ENCODE assay signal across 9 mouse cellular contexts in the genomic region with DNA sequence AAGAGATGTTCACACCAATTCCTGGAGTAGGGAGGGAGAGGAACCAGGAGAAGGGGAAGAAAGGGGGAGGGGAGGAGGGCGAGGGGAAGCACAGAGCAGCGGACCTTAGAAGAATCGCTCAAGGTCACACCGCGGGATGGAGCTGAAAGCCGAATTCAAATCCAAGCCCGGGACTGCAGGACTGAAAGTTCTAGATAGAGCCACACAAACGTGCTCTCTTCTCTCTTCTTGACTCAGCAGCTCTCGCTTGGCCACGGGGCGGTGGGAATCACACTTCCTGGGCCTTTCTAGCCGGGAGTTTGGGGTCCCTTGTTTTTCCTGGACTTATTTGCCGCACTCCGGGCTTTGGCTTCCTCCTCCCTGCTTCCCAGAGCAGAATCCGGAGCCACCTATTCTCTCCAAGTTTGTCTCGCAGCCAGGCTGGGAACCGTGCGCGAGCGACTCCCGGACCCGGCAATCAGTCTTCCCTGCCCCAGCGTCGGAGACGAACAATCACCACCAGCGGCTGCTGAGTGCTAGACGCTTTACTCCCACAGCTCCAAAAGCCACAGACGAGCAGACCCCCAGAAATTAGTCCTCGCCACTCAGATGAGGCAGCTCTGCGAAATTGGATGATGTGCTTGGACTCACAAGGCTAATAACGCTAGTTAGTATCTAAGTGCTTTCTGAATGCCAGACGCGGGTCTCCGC. TPM values are rescaled to one million over a fixed set of nuclear protein-coding genes. Genes with fewer than 3 reads are reported as not detected.
DNase-seq lines count a peak whose midpoint lies in the region; ATAC-seq lines count a peak whose summit lies in the region.
"Had no signal": no experiment of that assay in that cellular context is flagged by ENCODE, and none has a peak within 500 bp of the region (broad histone marks: within the 10 kb centered on the region; RNA-seq: fewer than 3 reads in every experiment).

No protein-coding gene starts in this region.

- H3K36me3 ChIP-seq in erythroblast, embryonic 14.5 days (ENCODE audit: control insufficient read depth) = no peaks in the 10 kb centered on the region
- H3K36me3 ChIP-seq in limb, embryonic 13.5 days = no peaks in the 10 kb centered on the region
- no peaks in the 10 kb centered on the region for H3K36me3 ChIP-seq in neural tube, embryonic 15.5 days
- H3K36me3 ChIP-seq: G1E had no signal

- peak overlapping the region; percentile 86 for H3K4me2 ChIP-seq in limb, embryonic 13.5 days (replicated peaks)
- peak overlapping the region; percentile 87 for H3K4me2 ChIP-seq in neural tube, embryonic 15.5 days

- no peaks in the 10 kb centered on the region for H3K9me3 ChIP-seq in erythroblast, embryonic 14.5 days (ENCODE audit: control insufficient read depth, low read length)
- H3K9me3 ChIP-seq in limb, embryonic 13.5 days = no peaks in the 10 kb centered on the region
- H3K9me3 ChIP-seq in neural tube, embryonic 15.5 days (replicated peaks) = no peaks in the 10 kb centered on the region

- no peaks in the 10 kb centered on the region for H3K4me1 ChIP-seq in erythroblast, embryonic 14.5 days (ENCODE audit: control insufficient read depth)
- peaks cover 66% of the 10 kb centered on the region for H3K4me1 ChIP-seq in limb, embryonic 13.5 days
- peaks cover 65% of the 10 kb centered on the region for H3K4me1 ChIP-seq in neural tube, embryonic 15.5 days

- H3K27ac ChIP-seq in limb, embryonic 13.5 days = peak overlapping the region; percentile 92; the same call in 1 of the 2 replicates
- H3K27ac ChIP-seq in neural tube, embryonic 15.5 days (replicated peaks) = peak overlapping the region; percentile 94

- peak overlapping the region; percentile 87 for H3K9ac ChIP-seq in limb, embryonic 13.5 days
- H3K9ac ChIP-seq in neural tube, embryonic 15.5 days (replicated peaks) = peak overlapping the region; percentile 86

- peak overlapping the region; percentile 46 for H3K4me3 ChIP-seq in erythroblast, embryonic 14.5 days (replicated peaks)
- peak overlapping the region; percentile 72 for H3K4me3 ChIP-seq in limb, embryonic 13.5 days
- peak overlapping the region; percentile 68 for H3K4me3 ChIP-seq in neural tube, embryonic 15.5 days (replicated peaks)

- DNase-seq in A20 (ENCODE audit: low read depth, low spot score) = peak; percentile 11
- DNase-seq in embryo, embryonic 10 days (ENCODE audit: low spot score) = peak; percentile 52
- peak; percentile 58 for DNase-seq in heart, postnatal 4 days

- no peak for ATAC-seq in erythroblast, adult 5-6 weeks (replicated peaks; ENCODE audit: low FRiP score, poor library complexity, severe bottlenecking)
- ATAC-seq in limb, embryonic 13.5 days (ENCODE audit: low FRiP score, low read depth) = no peak
- ATAC-seq in neural tube, embryonic 15.5 days (ENCODE audit: low FRiP score) = 0 out of 2 replicates have a peak, but pooled peaks have one; percentile 5
- no peak for ATAC-seq in activated CD4-positive, CD25-positive, alpha-beta regulatory T cell, adult 4 months

- peaks cover 46% of the 10 kb centered on the region for H3K27me3 ChIP-seq in erythroblast, embryonic 14.5 days (ENCODE audit: control insufficient read depth)
- H3K27me3 ChIP-seq in limb, embryonic 13.5 days = peaks cover 20% of the 10 kb centered on the region
- H3K27me3 ChIP-seq in neural tube, embryonic 15.5 days (replicated peaks) = no peaks in the 10 kb centered on the region

- WGBS in limb, embryonic 13.5 days = under 1% methylated on average over 34 of the region's 34 CpGs
- WGBS in neural tube, embryonic 15.5 days = under 1% methylated on average over 34 of the region's 34 CpGs

RNA-seq across cellular contexts. Expression of a gene that starts 1.4 kb away (rescaled TPM):
- 0.01 TPM in 1 of 2 replicates, not detected in the other for polyA plus RNA-seq in erythroblast, embryonic 14.5 days (2012)
- total RNA-seq in erythroblast, adult 5-6 weeks (2015; ENCODE audit: low replicate concordance) = 4.4 TPM in 1 of 2 replicates, not detected in the other
- total RNA-seq in erythroblast, adult 5-6 weeks (2017; ENCODE audit: low replicate concordance) = not detected in 2 replicates
- 10 to 100 TPM; 30.4 to 34.6 TPM for total RNA-seq in heart, postnatal 4 days (2021)
- polyA plus RNA-seq in limb, embryonic 13.5 days (2015; fragmentation: Nextera tagmentation; extraction: Ambion mirVana) = 48.6 and 55.5 TPM in 2 replicates
- polyA plus RNA-seq in neural tube, embryonic 15.5 days (2015; fragmentation: Nextera tagmentation; extraction: Ambion mirVana) = 28.5 and 31.0 TPM in 2 replicates
- polyA plus RNA-seq in activated CD4-positive, CD25-positive, alpha-beta regulatory T cell, adult 4 months (2017; shearing (Covaris generic)) = under 1 TPM in 1 of 2 experiments, not detected in 1; 0.22 TPM
- total RNA-seq: G1E had no signal
- polyA plus RNA-seq: G1E had no signal

Comparison
In these comparisons a context has a peak if more than half of its experiments do, and no peak if none do; other contexts are left out.
1. RNA of a gene that starts 1.4 kb away (polyA plus RNA-seq): 48.6 to 55.5 TPM in limb, embryonic 13.5 days and 28.5 to 31.0 TPM in neural tube, embryonic 15.5 days; 0.22 TPM in activated CD4-positive, CD25-positive, alpha-beta regulatory T cell, adult 4 months and 0.01 TPM in erythroblast, embryonic 14.5 days; every median in the first group is over 10 times any median in the second.
2. Peak in every context shown above with its lines, with median percentiles within 50 percentile points of each other: H3K4me3 ChIP-seq and DNase-seq.